Mouse (Mus musculus) layer of hippocampus, adult 18-20 months (tissue): ENCODE data around the gene Gm38655. TPM values are rescaled to one million over a fixed set of nuclear protein-coding genes. Genes with fewer than 3 reads are reported as not detected.
"Not testable (repeated sequence)": the region's sequence is repeated elsewhere in the genome, so short reads cannot be mapped to it uniquely, and the experiment has no call there.

Source experiments
- DNase-seq, 2 experiments: peaks; one replicate each; pipeline ENCODE4 v3.0.0; 2022; ENCODE audit warnings: low spot score in 2 of 2
- total RNA-seq, 2 experiments: library from RNA; stranded (reverse); gene quantifications; 2 replicates each; pipeline ENCODE4 v1.2.3; 2021

Gene Gm38655
- total RNA-seq, 2 experiments from 2014 or later, result not detected

GRCm38 (mm10) chr17:25172558-25172957 lies 2.7 kb downstream of the Gm38655 start:
- DNase-seq, result no peak

GRCm38 (mm10) chr17:25169706-25170105 lies 5.6 kb downstream of the Gm38655 start:
- DNase-seq, result no peak

GRCm38 (mm10) chr17:25165970-25166671 lies 9.2 kb downstream of the Gm38655 start:
- no peak for DNase-seq

GRCm38 (mm10) chr17:25164770-25165169 lies 10.5 kb downstream of the Gm38655 start:
- DNase-seq, result no peak

- DNase-seq, result no peak
Observed at GRCm38 (mm10) chr17:25163387-25163786, 11.9 kb downstream of the Gm38655 start.

GRCm38 (mm10) chr17:25162161-25162560 lies 13.1 kb downstream of the Gm38655 start, which contains the start of gene Ccdc154:
Gene Ccdc154, plus strand, starts transcription at chr17:25162461.
- no peak for DNase-seq

- no peak for DNase-seq
Observed at GRCm38 (mm10) chr17:25139960-25140359, 35.3 kb downstream of the Gm38655 start.

- no peak for DNase-seq
Observed at GRCm38 (mm10) chr17:25138803-25139202, 36.5 kb downstream of the Gm38655 start.

- DNase-seq, result no peak
Observed at GRCm38 (mm10) chr17:25135622-25136021, 39.6 kb downstream of the Gm38655 start.

- DNase-seq, result peak; percentile 91 to 98
Observed at GRCm38 (mm10) chr17:25133275-25133698, 42.0 kb downstream of the Gm38655 start, which contains the start of gene Clcn7. Gene Clcn7, plus strand, starts transcription at chr17:25133391.

- DNase-seq, result no peak
Observed at GRCm38 (mm10) chr17:25130060-25130459, 45.2 kb downstream of the Gm38655 start.

GRCm38 (mm10) chr17:25127681-25128080 lies 47.6 kb downstream of the Gm38655 start:
- DNase-seq, result no peak

- DNase-seq, result peak in 1 of 2 experiments; percentile 21
Observed at GRCm38 (mm10) chr17:25127079-25127478, 48.2 kb downstream of the Gm38655 start.

GRCm38 (mm10) chr17:25125442-25126060 lies 49.7 kb downstream of the Gm38655 start:
- not testable (repeated sequence) for DNase-seq

- DNase-seq, result no peak
Observed at GRCm38 (mm10) chr17:25123979-25124378, 51.3 kb downstream of the Gm38655 start.

Other genes with a start within 250 kb of the Gm38655 start
- gene Mapk8ip3, start 238.5 kb downstream of the Gm38655 start, total RNA-seq, result 100 to 1,000 TPM; 388 to 404 TPM
- gene Jpt2, start 214.8 kb downstream of the Gm38655 start, total RNA-seq, result 1 to 10 TPM; 5.9 to 6.4 TPM
- gene Cramp1l, start 159.7 kb downstream of the Gm38655 start, total RNA-seq, result 10 to 100 TPM; 27.2 to 27.8 TPM
- 10 to 100 TPM; 21.2 to 23.2 TPM for gene Ift140, start 159.4 kb downstream of the Gm38655 start, total RNA-seq
- 1 to 10 TPM; 7.4 to 9.2 TPM for gene Tmem204, start 91.9 kb downstream of the Gm38655 start, total RNA-seq
- 10 to 100 TPM; 29.9 to 35.3 TPM for gene Telo2, start 59.5 kb downstream of the Gm38655 start, total RNA-seq
- 1 to 10 TPM; 2.0 to 2.6 TPM for gene Ptx4, start 54.7 kb downstream of the Gm38655 start, total RNA-seq
- gene Clcn7, start 42.1 kb downstream of the Gm38655 start, total RNA-seq, result 10 to 100 TPM; 50.9 to 54.0 TPM
- gene Ccdc154, start 13.0 kb downstream of the Gm38655 start, total RNA-seq, result under 1 TPM; 0.12 to 0.18 TPM
- 10 to 100 TPM; 19.5 to 21.2 TPM for gene BC003965, start 9.1 kb upstream of the Gm38655 start, total RNA-seq
- gene Unkl, start 12.9 kb upstream of the Gm38655 start, total RNA-seq, result 10 to 100 TPM; 41.7 to 43.6 TPM
- gene Gnptg, start 64.7 kb upstream of the Gm38655 start, total RNA-seq, result 10 to 100 TPM; 71.1 to 73.5 TPM
- 10 to 100 TPM; 22.9 to 23.7 TPM for gene Tsr3, start 64.7 kb upstream of the Gm38655 start, total RNA-seq
- gene Baiap3, start 80.9 kb upstream of the Gm38655 start, total RNA-seq, result 1 to 10 TPM; 5.8 to 7.8 TPM
- 100 to 1,000 TPM; 243 to 245 TPM for gene Ube2i, start 99.2 kb upstream of the Gm38655 start, total RNA-seq
- gene Prss34, start 122.9 kb upstream of the Gm38655 start, total RNA-seq, result not detected
- gene Prss28, start 133.2 kb upstream of the Gm38655 start, total RNA-seq, result not detected
- gene Prss29, start 143.2 kb upstream of the Gm38655 start, total RNA-seq, result not detected
- not detected for gene Tpsab1, start 170.1 kb upstream of the Gm38655 start, total RNA-seq
- under 1 TPM in 1 of 2 experiments, not detected in 1; 0.30 TPM for gene Tpsb2, start 190.8 kb upstream of the Gm38655 start, total RNA-seq
- not detected for gene Tpsg1, start 193.8 kb upstream of the Gm38655 start, total RNA-seq